Mouse (Mus musculus) MEL (cell line): ENCODE measurements around the gene Gnpda2.
A peak's percentile ranks its signal among the peaks of the same experiment; 100 is the strongest.

ENCODE experiments used
- CHD2 ChIP-seq: IDR thresholded peaks from 2 replicates; pipeline ENCODE4 v1.6.1; 2011; ENCODE audit warnings: low read length, improper control_type of control experiment
- CTCF ChIP-seq, 3 experiments: IDR thresholded peaks in 2 of 3; conservative IDR thresholded peaks in 1 of 3; 2 replicates each; pipeline ENCODE4 v1.5.1; 2011 to 2012; ENCODE audit warnings: low read length in 3 of 3, low read depth in 2 of 3, mild to moderate bottlenecking in 2 of 3, improper control_type of control experiment in 1 of 3, inconsistent platforms in 1 of 3, mixed read lengths in 1 of 3, moderate library complexity in 1 of 3; ENCODE audit not compliant: control insufficient read depth in 1 of 3, insufficient read depth in 1 of 3, poor library complexity in 1 of 3, severe bottlenecking in 1 of 3
- ELF1 ChIP-seq: IDR thresholded peaks from 2 replicates; pipeline ENCODE4 v1.6.1; 2014; ENCODE audit warnings: low read depth, mild to moderate bottlenecking, inconsistent platforms, low read length, improper control_type of control experiment, moderate library complexity
- EP300 ChIP-seq, 2 experiments: IDR thresholded peaks; 2 replicates each; pipeline ENCODE4 v1.6.1; 2011; ENCODE audit warnings: improper control_type of control experiment in 2 of 2, low read length in 2 of 2, low read depth in 1 of 2, mild to moderate bottlenecking in 1 of 2
- ETS1 ChIP-seq: IDR thresholded peaks from 2 replicates; pipeline ENCODE4 v1.6.1; 2012; ENCODE audit warnings: low read depth, mild to moderate bottlenecking, inconsistent platforms, low read length, improper control_type of control experiment, moderate library complexity
- HCFC1 ChIP-seq: IDR thresholded peaks from 2 replicates; pipeline ENCODE4 v1.6.1; 2012; ENCODE audit warnings: low read depth, mild to moderate bottlenecking, inconsistent platforms, low read length, improper control_type of control experiment, moderate library complexity
- MAZ ChIP-seq: IDR thresholded peaks from 2 replicates; pipeline ENCODE4 v1.6.1; 2012; ENCODE audit warnings: low read depth, mild to moderate bottlenecking, inconsistent platforms, low read length, improper control_type of control experiment
- MXI1 ChIP-seq: IDR thresholded peaks from 2 replicates; pipeline ENCODE4 v1.6.1; 2011; ENCODE audit warnings: mild to moderate bottlenecking, low read depth, low read length, improper control_type of control experiment
- MYC ChIP-seq: IDR thresholded peaks from 2 replicates; pipeline ENCODE4 v1.6.1; 2011; ENCODE audit warnings: low read depth, mild to moderate bottlenecking, low read length, improper control_type of control experiment, moderate library complexity
- NELFE ChIP-seq: IDR thresholded peaks from 2 replicates; pipeline ENCODE4 v1.6.1; 2011; ENCODE audit warnings: low read depth, low read length, improper control_type of control experiment
- NRF1 ChIP-seq: IDR thresholded peaks from 2 replicates; pipeline ENCODE4 v1.6.1; 2014; ENCODE audit warnings: low read depth, mild to moderate bottlenecking, inconsistent platforms, low read length, improper control_type of control experiment, moderate library complexity; ENCODE audit not compliant: poor library complexity, insufficient read depth, severe bottlenecking
- SMC3 ChIP-seq: IDR thresholded peaks from 2 replicates; pipeline ENCODE4 v1.6.1; 2011; ENCODE audit warnings: low read depth, low read length, improper control_type of control experiment
- USF1 ChIP-seq: IDR thresholded peaks from 2 replicates; pipeline ENCODE4 v1.6.1; 2014; ENCODE audit warnings: low read depth, mild to moderate bottlenecking, inconsistent platforms, low read length, improper control_type of control experiment, moderate library complexity
- ZMIZ1 ChIP-seq: IDR thresholded peaks from 2 replicates; pipeline ENCODE4 v1.6.1; 2012; ENCODE audit warnings: low read depth, mild to moderate bottlenecking, inconsistent platforms, low read length, improper control_type of control experiment, moderate library complexity

GRCm38 (mm10) chr5:69523944-69524343, 68.2 kb downstream of the Gnpda2 start:
- TF ChIP-seq EP300 (IDR thresholded peaks at IDR 0.05; ENCODE audit: low read depth in 1 of 2, low read length in 2 of 2) (no peak), MYC (no peak), ETS1 (no peak), MXI1 (no peak), MAZ (no peak), ZMIZ1 (no peak), ELF1 (no peak), USF1 (no peak), CTCF (IDR thresholded peaks at IDR 0.05 in 2 of 3, conservative IDR thresholded peaks at IDR 0.05 in 1 of 3; ENCODE audit: control insufficient read depth in 1 of 3, insufficient read depth in 1 of 3, low read depth in 2 of 3, low read length in 3 of 3, poor library complexity in 1 of 3, severe bottlenecking in 1 of 3) (peak in 1 of 3 experiments; percentile 19; a peak in 1 of 6 replicates), SMC3 (peak; percentile 12; the same call in 1 of the 2 replicates), NRF1 (no peak), NELFE (no peak), CHD2 (no peak), HCFC1 (no peak)
